Mouse (Mus musculus) retina, adult 2 months (tissue): Measurements from ENCODE around the gene Gm40193.
"Not testable (repeated sequence)": the region's sequence is repeated elsewhere in the genome, so short reads cannot be mapped to it uniquely, and the experiment has no call there.

Source experiments
- DNase-seq: peaks from one replicate; pipeline ENCODE4 v3.0.0-alpha.2; 2012; ENCODE audit warnings: low read depth, low spot score

Gm40193 gene

DNA sequence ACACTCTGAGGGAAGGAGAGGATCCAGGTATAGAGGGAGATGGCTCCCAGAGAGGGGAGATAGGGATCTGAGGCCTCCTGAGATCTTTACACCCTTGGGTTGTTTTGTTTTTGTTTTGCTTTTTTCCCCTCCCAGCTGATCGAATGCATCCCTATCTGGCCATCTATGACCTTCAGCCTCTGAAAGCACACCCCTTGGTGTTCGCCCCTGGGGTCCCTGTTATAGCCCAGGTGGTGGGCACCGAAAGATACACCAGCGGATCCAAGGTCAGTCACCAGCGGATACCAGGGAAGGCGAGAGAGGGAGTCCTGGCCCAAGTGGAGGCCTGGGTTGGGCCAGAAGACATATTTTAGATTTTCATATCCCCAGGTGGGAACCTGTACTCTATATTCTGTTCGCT is 8.2 kb upstream of the Gm40193 start:
- no peak for DNase-seq

GRCm38 (mm10) chr11:70539877-70540587 is 7.3 kb upstream of the Gm40193 start, which contains the start of gene Pld2:
Gene Pld2, plus strand, starts transcription at chr11:70540064.
- DNase-seq, result peak; percentile 49

DNA sequence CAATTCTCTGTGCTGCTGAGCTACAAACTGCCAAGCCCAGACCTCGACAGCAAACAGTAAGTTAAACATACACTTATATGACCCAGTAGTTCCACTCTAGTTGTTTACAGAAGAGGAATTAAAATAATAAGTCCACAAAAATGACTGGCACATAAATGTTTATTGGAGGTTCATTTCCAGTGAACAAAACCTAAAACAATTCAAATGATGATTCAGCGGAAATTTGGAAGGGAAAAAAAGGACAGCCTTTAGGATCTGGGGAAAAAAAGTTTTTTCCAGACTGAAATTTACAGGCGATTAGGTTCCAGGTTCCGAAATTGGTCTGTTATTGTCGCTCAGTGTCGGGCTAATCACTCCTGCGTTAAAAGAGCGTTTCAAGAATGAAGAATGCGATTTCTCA is 6.7 kb upstream of the Gm40193 start:
- DNase-seq, result no peak

- not testable (repeated sequence) for DNase-seq
Observed at GRCm38 (mm10) chr11:70531065-70531464, 1.7 kb downstream of the Gm40193 start.

DNA sequence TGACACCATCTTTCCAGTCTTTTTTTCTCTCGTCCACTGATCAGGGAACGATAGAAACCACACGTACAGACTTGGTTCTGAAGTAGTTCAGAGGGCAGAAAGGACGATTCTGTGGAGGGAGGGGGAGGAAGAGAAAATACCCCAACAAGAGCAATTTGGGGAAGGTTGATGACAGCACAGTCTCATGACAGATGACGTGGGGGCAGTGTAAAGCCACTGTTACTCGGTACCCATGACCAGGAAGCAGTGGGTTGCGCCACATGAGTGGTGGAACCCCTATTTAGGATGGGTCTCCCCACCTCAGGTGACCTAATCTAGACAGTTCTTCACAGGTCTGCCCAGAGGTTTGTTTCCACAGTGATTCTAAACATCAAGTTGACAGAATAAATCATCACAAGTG is 4.1 kb downstream of the Gm40193 start:
- no peak for DNase-seq

DNA sequence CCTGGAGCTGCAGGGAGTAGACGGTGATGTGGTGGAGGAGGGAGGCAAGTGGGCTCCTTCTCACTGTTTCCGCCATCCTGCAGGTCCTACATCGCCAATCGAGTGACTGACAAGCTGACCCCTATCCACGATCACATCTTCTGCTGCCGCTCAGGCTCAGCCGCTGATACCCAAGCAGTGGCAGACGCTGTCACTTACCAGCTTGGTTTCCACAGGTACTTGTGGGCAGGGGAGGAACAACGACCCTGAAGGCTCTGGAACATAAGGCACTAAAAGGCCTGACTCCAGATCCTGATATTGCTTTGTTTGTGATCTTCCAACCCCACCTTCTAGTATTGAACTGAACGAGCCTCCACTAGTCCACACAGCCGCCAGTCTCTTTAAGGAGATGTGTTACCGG is 6.5 kb downstream of the Gm40193 start:
- no peak for DNase-seq

DNA sequence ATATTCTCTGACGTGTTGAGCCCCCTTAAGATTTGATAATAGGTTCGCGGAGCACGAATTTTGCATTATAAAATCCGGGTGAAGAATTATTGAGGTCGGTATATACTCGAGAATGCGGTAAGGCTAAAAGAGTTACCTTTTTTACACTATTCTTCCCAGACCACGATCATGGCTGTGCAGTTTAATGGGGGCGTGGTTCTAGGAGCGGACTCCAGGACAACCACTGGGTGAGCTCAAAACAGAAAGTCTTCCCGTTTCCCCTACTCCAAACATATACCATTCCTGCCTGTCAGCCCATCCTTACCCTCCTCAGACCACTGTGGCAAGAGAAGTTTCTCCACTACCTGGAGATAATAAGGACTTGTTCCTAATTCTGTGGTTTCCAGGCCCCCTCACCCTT is 7.0 kb downstream of the Gm40193 start:
- no peak for DNase-seq

- peak; percentile 92 for DNase-seq
Observed at GRCm38 (mm10) chr11:70525184-70525678, 7.5 kb downstream of the Gm40193 start, which contains the start of gene Psmb6. Gene Psmb6, plus strand, starts transcription at chr11:70525367.

GRCm38 (mm10) chr11:70524782-70525181 is 8.0 kb downstream of the Gm40193 start:
- no peak for DNase-seq

GRCm38 (mm10) chr11:70523306-70523989 is 9.3 kb downstream of the Gm40193 start:
- DNase-seq, result not testable (repeated sequence)

GRCm38 (mm10) chr11:70520178-70520769 is 12.5 kb downstream of the Gm40193 start:
- DNase-seq, result no peak

GRCm38 (mm10) chr11:70518923-70519322 is 13.8 kb downstream of the Gm40193 start, which contains the start of gene Gltpd2:
Gene Gltpd2, plus strand, starts transcription at chr11:70519196.
- no peak for DNase-seq

GRCm38 (mm10) chr11:70518436-70518835 is 14.3 kb downstream of the Gm40193 start:
- DNase-seq, result no peak

- no peak for DNase-seq
Observed at GRCm38 (mm10) chr11:70516352-70516751, 16.4 kb downstream of the Gm40193 start.

DNA sequence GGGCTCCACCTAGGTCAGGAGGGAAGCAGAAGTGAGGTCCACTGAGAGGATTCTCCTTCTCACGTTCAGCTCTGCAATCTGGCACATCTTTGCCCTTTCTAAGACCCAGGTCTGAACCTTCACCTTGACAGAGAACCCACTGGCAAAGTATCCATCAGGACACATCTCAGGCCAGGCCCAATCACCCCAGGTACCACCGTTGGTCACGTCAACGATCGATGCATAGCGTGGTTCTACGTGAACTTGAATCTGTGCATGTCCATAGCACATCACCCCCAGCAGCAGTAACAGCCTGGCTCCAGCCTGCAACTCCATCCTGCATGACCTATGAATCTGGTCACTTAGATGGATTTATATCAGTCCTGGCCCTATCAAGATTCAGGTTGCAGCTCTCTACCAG is 18.5 kb downstream of the Gm40193 start, which contains the start of gene Vmo1:
Gene Vmo1 (minus strand): TSS at position 329 of the 400 bp plus-strand sequence.
- DNase-seq, result no peak

- DNase-seq, result no peak
Observed at GRCm38 (mm10) chr11:70513520-70513919, 19.2 kb downstream of the Gm40193 start.

DNA sequence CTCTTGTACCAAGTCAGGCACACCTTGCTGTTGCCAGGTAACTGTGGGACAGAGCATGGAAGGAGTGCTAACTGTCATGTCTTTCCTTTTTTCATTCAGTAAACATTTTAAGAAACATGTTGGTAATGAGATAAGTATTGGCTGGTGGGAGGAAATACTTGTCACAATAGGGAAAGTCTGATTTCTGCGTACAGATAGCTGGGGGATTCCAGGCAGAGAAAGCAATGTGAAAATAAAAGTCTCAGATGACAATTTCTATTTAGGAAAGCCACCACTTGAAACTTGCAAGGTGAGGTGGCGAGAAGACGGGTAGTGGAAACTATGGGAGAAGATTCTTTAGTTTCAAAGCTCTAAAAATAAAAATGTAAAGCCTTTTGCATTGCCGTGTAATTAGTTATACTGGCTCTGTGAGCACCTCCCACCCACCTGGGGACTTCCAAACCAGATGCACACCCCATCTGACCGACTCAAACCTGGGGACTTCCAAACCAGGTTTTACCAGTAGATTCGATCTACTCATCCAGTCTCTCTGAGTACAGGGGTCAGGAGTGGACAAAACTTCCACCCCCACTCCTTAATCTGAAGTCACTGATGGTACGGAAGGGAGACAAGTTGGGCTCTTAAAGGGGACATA is 19.9 kb downstream of the Gm40193 start:
- no peak for DNase-seq

GRCm38 (mm10) chr11:70511825-70512224 is 20.9 kb downstream of the Gm40193 start:
- no peak for DNase-seq

DNA sequence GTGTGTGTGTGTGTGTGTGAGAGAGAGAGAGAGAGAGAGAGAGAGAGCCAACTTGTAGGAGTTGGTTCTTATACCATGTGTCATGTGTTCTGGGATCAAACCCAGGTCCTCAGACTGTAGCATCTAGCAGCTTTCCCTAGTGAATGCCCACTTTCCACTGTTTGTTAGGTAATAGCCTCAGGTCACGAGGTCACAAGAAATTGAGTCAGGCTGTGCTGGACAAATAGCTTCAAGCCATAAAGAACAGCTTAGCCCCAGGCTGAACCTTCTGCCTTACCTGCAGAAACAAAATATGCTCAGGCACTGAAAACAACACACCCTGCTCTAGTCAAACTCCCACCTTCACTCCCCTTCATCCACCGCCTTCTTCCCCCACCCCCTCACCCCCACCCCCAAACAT is 21.5 kb downstream of the Gm40193 start:
- no peak for DNase-seq

DNA sequence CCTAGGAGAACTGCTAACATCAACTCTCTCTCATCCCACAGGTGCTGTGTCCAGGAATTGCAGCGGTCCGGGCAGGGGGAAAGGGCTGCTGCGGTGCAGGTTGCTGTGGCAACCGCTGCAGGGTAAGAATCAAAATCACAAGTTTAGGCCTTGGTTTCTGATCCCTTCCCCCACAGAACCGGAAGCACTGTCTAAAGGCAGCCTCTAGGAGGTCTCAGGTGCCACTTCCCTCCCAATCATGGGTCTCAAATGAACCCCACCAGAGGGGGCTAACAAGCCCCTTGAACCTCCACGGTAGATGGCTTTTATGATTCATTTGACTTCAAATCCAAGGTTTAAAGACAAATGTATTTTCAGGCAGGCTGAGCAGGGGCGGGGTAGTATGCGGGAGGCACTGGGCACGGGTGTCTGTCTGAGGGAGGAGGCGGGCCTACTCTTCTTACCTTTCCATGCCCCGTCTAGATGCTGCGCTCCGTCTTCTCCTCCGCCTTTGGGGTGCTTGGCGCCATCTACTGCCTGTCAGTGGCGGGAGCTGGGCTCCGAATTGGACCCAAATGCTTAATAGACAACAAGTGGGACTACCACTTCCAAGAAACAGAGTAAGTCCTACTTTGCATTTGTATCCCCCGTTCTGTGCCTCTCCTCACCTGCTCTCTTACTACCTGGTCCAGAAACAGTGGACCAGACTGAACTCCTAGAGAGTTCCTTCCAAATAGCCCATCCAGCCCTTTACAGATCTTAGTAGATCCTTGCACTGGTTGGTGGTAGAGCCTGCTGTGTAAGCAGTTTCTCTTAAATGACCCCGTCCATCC is 22.8 kb downstream of the Gm40193 start:
- DNase-seq, result no peak

- no peak for DNase-seq
Observed at GRCm38 (mm10) chr11:70506962-70507515, 25.7 kb downstream of the Gm40193 start.
